Mouse (Mus musculus) myocyte (in vitro differentiated cells): ENCODE results near the gene Clock. TPM values are rescaled to one million over a fixed set of nuclear protein-coding genes. Genes with fewer than 3 reads are reported as not detected.
A peak's percentile ranks its signal among the peaks of the same experiment; 100 is the strongest.

Experiments used
- H3K27me3 ChIP-seq: one replicate; pipeline ENCODE4 v1.6.1; 2011; ENCODE audit not compliant: control insufficient read depth, insufficient read depth, insufficient read length
- H3K36me3 ChIP-seq: one replicate; pipeline ENCODE4 v1.6.1; 2011; ENCODE audit not compliant: control insufficient read depth, insufficient read depth
- H3K4me2 ChIP-seq: one replicate; pipeline ENCODE4 v1.6.1; 2011; ENCODE audit warnings: low read depth, control low read depth
- H3K4me3 ChIP-seq: one replicate; pipeline ENCODE4 v1.5.1; 2011; ENCODE audit warnings: mild to moderate bottlenecking, control low read depth, moderate library complexity
- H3K79me2 ChIP-seq: one replicate; pipeline ENCODE4 v1.6.1; 2011; ENCODE audit not compliant: control insufficient read depth, insufficient read depth
- H3ac ChIP-seq: one replicate; pipeline ENCODE4 v1.6.1; 2011; ENCODE audit not compliant: control insufficient read depth, insufficient read length
- CEBPB ChIP-seq: IDR thresholded peaks from 2 replicates; pipeline ENCODE4 v1.6.1; 2011; ENCODE audit warnings: mild to moderate bottlenecking, moderate library complexity; ENCODE audit not compliant: poor library complexity, insufficient read depth, severe bottlenecking
- E2F4 ChIP-seq: IDR thresholded peaks from one replicate; pipeline ENCODE4 v1.6.1; 2011; ENCODE audit warnings: mild to moderate bottlenecking, control low read depth, moderate library complexity; ENCODE audit not compliant: insufficient read depth
- MAX ChIP-seq: IDR thresholded peaks from one replicate; pipeline ENCODE4 v1.6.1; 2011; ENCODE audit warnings: low read depth, mild to moderate bottlenecking, control low read depth
- MYOD1 ChIP-seq, 3 experiments: IDR thresholded peaks; one replicate each; pipeline ENCODE4 v1.6.1; 2011; ENCODE audit warnings: control low read depth in 2 of 3, low read depth in 2 of 3, mild to moderate bottlenecking in 2 of 3, moderate library complexity in 1 of 3; ENCODE audit not compliant: insufficient read length in 2 of 3, control insufficient read depth in 1 of 3
- MYOG ChIP-seq, 3 experiments: IDR thresholded peaks; one replicate each; pipeline ENCODE4 v1.6.1; 2011; ENCODE audit warnings: control low read depth in 2 of 3, low read depth in 2 of 3, mild to moderate bottlenecking in 2 of 3; ENCODE audit not compliant: insufficient read length in 2 of 3, control insufficient read depth in 1 of 3, insufficient read depth in 1 of 3
- POLR2A ChIP-seq: IDR thresholded peaks from one replicate; pipeline ENCODE4 v1.6.1; 2011; ENCODE audit warnings: low read depth, mild to moderate bottlenecking, control low read depth, moderate library complexity; ENCODE audit not compliant: insufficient read length
- POLR2AphosphoS2 ChIP-seq: IDR thresholded peaks from one replicate; pipeline ENCODE4 v1.6.1; 2011; ENCODE audit warnings: low read depth, control low read depth; ENCODE audit not compliant: insufficient read length
- REST ChIP-seq: IDR thresholded peaks from one replicate; pipeline ENCODE4 v1.6.1; 2011; ENCODE audit warnings: mild to moderate bottlenecking, control low read depth, moderate library complexity; ENCODE audit not compliant: insufficient read depth, insufficient read length
- SRF ChIP-seq: IDR thresholded peaks from one replicate; pipeline ENCODE4 v1.6.1; 2011; ENCODE audit warnings: low read depth; ENCODE audit not compliant: control insufficient read depth, insufficient read length
- TCF12 ChIP-seq: IDR thresholded peaks from one replicate; pipeline ENCODE4 v1.6.1; 2011; ENCODE audit warnings: mild to moderate bottlenecking, control low read depth; ENCODE audit not compliant: poor library complexity, insufficient read depth, severe bottlenecking
- TCF3 ChIP-seq: IDR thresholded peaks from one replicate; pipeline ENCODE4 v1.6.1; 2011; ENCODE audit warnings: low read depth, control low read depth; ENCODE audit not compliant: insufficient read length
- USF1 ChIP-seq: IDR thresholded peaks from one replicate; pipeline ENCODE4 v1.6.1; 2011; ENCODE audit warnings: low read depth, mild to moderate bottlenecking, control low read depth, moderate library complexity
- polyA plus RNA-seq: library from polyadenylated mRNA; unstranded; fragments of >200 nt; fragmentation: generic; extraction: Trizol; gene quantifications from one replicate; pipeline ENCODE4 v1.2.1, GENCODE M21; 2012; ENCODE audit warnings: missing spikeins

Gene Clock
- polyA plus RNA-seq, 1 experiment = 5.3 TPM

DNA sequence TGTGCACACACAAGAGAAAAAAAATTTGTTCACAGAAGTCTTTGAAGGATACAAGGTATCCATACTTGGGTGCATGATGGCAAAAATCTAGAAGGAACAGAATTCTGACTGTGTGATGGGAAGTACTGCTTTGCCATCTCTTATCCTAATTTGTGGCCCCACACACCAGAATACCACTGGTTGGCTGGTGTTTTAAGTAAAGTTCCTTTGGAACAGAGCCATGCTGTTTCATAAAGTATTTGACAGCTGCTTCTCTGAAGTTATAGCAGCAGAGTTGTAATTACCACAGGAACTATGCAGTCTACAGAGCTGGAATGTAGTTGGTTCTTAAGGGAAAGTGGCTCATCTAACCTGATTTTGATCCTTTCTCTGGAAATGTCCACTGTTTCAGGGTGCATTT lies 111.5 kb downstream of the Clock start:
- Histone ChIP-seq H3K27me3 (no peaks in the 10 kb centered on the region), H3K79me2 (peaks cover 82% of the 10 kb centered on the region), H3K4me2 (no peak overlapping the region), H3K4me3 (no peak overlapping the region), H3K36me3 (peaks cover 7% of the 10 kb centered on the region), H3ac (no peak overlapping the region)
- no peak for TF ChIP-seq MYOG (IDR thresholded peaks at IDR 0.05; ENCODE audit: control insufficient read depth in 1 of 3, insufficient read depth in 1 of 3, insufficient read length in 2 of 3, low read depth in 2 of 3)
- TF ChIP-seq MAX = no peak
- TF ChIP-seq USF1 = no peak
- no peak for TF ChIP-seq TCF12
- no peak for TF ChIP-seq POLR2AphosphoS2
- TF ChIP-seq MYOD1 (IDR thresholded peaks at IDR 0.05; ENCODE audit: control insufficient read depth in 1 of 3, insufficient read length in 2 of 3, low read depth in 2 of 3) = no peak
- TF ChIP-seq REST = no peak
- TF ChIP-seq SRF = no peak
- no peak for TF ChIP-seq POLR2A
- TF ChIP-seq TCF3 = no peak
- no peak for TF ChIP-seq CEBPB
- TF ChIP-seq E2F4 = no peak

GRCm38 (mm10) chr5:76190609-76191008 lies 114.0 kb downstream of the Clock start:
- no peak overlapping the region for H3ac ChIP-seq
- H3K4me3 ChIP-seq = no peak overlapping the region
- H3K79me2 ChIP-seq = peaks cover 85% of the 10 kb centered on the region
- TF ChIP-seq REST (no peak), TCF3 (no peak), E2F4 (no peak), MAX (no peak), USF1 (no peak), MYOG (IDR thresholded peaks at IDR 0.05; ENCODE audit: control insufficient read depth in 1 of 3, insufficient read depth in 1 of 3, insufficient read length in 2 of 3, low read depth in 2 of 3) (no peak), TCF12 (no peak), POLR2A (no peak), SRF (no peak), CEBPB (no peak), MYOD1 (IDR thresholded peaks at IDR 0.05; ENCODE audit: control insufficient read depth in 1 of 3, insufficient read length in 2 of 3, low read depth in 2 of 3) (no peak), POLR2AphosphoS2 (no peak)
- no peaks in the 10 kb centered on the region for H3K36me3 ChIP-seq
- H3K4me2 ChIP-seq = no peak overlapping the region
- no peaks in the 10 kb centered on the region for H3K27me3 ChIP-seq

DNA sequence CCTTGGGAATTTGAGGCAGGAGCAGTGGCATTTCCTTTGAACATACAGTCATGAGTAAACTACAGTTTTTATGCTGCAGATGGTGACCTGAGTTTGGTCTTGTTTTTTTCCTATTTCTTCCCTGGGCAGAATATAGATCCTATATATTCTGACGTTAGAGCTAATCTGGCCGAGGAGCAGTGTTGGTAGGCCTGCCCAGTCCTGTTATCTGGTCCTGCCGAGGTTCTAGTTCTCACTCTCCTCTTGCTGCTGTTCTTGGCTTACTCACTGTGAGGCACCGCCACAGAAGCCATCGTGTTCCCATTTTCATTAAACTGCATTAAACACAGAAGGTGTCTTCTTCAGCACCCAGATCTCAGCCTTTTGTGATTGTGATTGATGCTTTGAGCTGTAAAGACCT lies 116.7 kb downstream of the Clock start:
- Histone ChIP-seq H3K27me3 (no peaks in the 10 kb centered on the region), H3K4me3 (no peak overlapping the region), H3ac (no peak overlapping the region), H3K36me3 (no peaks in the 10 kb centered on the region), H3K4me2 (no peak overlapping the region), H3K79me2 (peaks cover 78% of the 10 kb centered on the region)
- no peak for TF ChIP-seq REST
- TF ChIP-seq TCF12 = no peak

- Histone ChIP-seq H3ac (peak overlapping the region; percentile 68), H3K4me3 (peak overlapping the region; percentile 34), H3K27me3 (no peaks in the 10 kb centered on the region), H3K4me2 (peak overlapping the region; percentile 69), H3K36me3 (no peaks in the 10 kb centered on the region), H3K79me2 (peaks cover 52% of the 10 kb centered on the region)
- no peak for TF ChIP-seq E2F4
- no peak for TF ChIP-seq POLR2AphosphoS2
Observed at GRCm38 (mm10) chr5:76184286-76185080, 120.1 kb downstream of the Clock start.

DNA sequence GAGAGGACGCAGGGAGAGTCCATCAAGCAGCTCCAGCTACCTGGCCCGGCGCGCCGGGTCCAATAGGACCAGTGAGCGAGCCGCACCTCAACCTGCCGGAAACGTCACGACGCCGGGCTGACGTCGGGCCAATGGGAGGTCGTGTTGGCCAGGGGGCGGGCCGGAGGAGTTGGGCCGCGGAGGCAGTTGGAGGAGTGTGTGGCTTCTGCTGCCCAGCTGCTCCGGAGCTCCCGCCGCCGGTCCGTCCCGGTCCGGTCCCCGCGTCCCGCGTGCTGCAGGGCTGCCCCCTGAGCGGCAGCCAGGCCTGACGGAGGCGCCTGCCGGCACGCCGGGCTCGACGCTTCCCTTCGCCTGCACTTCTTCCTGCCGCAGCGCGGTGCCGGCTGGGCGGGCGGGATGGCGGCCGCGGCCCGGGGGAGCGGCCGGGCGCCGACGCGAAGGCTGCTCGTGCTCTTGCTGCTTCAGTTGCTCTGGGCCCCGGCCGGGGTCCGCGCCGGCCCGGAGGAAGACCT lies 120.8 kb downstream of the Clock start, which contains the start of gene Tmem165:
Gene Tmem165, plus strand, starts transcription at position 131 of the 512 bp plus-strand sequence.
- no peak for TF ChIP-seq MAX
- TF ChIP-seq TCF3 = no peak
- TF ChIP-seq CEBPB = no peak
- peak; percentile 98 for TF ChIP-seq POLR2AphosphoS2
- TF ChIP-seq USF1 = no peak
- TF ChIP-seq POLR2A = peak; percentile 99
- no peak for TF ChIP-seq REST
- TF ChIP-seq MYOG (IDR thresholded peaks at IDR 0.05; ENCODE audit: control insufficient read depth in 1 of 3, insufficient read depth in 1 of 3, insufficient read length in 2 of 3, low read depth in 2 of 3) = peak in 2 of 3 experiments; percentile 64 to 68
- peak in 2 of 3 experiments; percentile 35 to 71 for TF ChIP-seq MYOD1 (IDR thresholded peaks at IDR 0.05; ENCODE audit: control insufficient read depth in 1 of 3, insufficient read length in 2 of 3, low read depth in 2 of 3)
- peak; percentile 11 for TF ChIP-seq E2F4
- TF ChIP-seq TCF12 = no peak
- TF ChIP-seq SRF = peak; percentile 35
- peak within 1 kb of the TSS; percentile 99 for H3K4me2 ChIP-seq
- peaks cover 45% of the 10 kb centered on the region for H3K79me2 ChIP-seq
- no peaks in the 10 kb centered on the region for H3K36me3 ChIP-seq
- H3K27me3 ChIP-seq = no peaks in the 10 kb centered on the region
- H3ac ChIP-seq = peak within 1 kb of the TSS; percentile 68
- peak within 1 kb of the TSS; percentile 34 for H3K4me3 ChIP-seq
